Mouse (Mus musculus): ENCODE data around the gene Klf9.

DNA sequence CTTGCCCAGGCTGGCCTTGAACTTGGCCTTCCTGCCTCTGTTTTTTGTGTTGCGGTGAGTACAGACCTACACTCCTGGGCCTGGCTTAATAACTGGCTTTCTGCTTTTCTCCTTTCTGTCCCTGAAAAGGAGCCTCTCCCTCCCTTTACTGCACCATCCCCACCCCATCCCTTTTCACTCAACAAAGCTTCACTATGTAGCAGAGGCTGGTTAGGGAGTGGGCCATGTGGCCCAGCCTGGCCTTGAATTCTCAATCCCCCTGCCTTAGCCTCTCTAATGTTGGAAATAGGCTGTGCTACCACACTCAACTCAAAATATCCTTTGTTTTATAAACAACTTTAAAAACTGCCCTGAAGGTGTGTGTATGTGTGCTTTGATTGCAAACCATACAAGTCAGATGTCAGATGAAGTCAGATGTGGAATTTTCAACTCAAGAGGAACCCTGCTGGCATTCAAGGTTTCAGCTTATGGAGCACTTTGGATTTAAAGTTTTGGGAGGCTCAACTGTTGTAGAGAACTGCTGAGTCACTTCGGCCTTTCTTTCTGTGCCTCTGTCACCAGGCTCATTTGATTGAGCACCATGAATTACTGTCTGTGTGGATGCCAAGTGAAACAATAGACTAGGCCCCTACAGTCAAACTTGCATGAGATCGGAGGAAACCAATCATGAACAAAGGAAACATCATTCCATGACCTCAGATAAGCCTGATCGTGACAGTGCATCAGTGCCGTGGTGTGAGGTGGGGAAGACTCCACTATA, 28.1 kb downstream of the Klf9 start:
- TF ChIP-seq CTCF (IDR thresholded peaks at IDR 0.05; ENCODE audit: extremely low read depth, insufficient read depth, insufficient read length, insufficient replicate concordance) (no peak), POLR2A (IDR thresholded peaks at IDR 0.05; ENCODE audit: low read depth, low read length) (no peak)

Data from spleen, adult 2 months (tissue).